Mouse (Mus musculus): ENCODE measurements around the gene Psma5. TPM values are rescaled to one million over a fixed set of nuclear protein-coding genes. Genes with fewer than 3 reads are reported as not detected.

Psma5 gene
- polyA plus RNA-seq, 1 experiment from 2014 or later = 195 TPM

- Histone ChIP-seq H3K4me1 (ENCODE audit: control insufficient read depth, insufficient read depth, low read length) (peaks cover 18% of the 10 kb centered on the region), H3K36me3 (ENCODE audit: control insufficient read depth, insufficient read depth) (peaks cover 15% of the 10 kb centered on the region), H3K9me3 (replicated peaks; ENCODE audit: control insufficient read depth, low read length) (no peaks in the 10 kb centered on the region), H3K27me3 (ENCODE audit: control insufficient read depth, insufficient read depth, low read length) (no peaks in the 10 kb centered on the region), H3K9ac (ENCODE audit: low read length) (peak overlapping the region; percentile 57), H3K4me3 (ENCODE audit: low read length) (no peak overlapping the region; the same call in 1 of the 2 replicates), H3K4me2 (ENCODE audit: low read depth, low read length) (peak overlapping the region; percentile 51), H3K27ac (ENCODE audit: low read length) (peak overlapping the region; percentile 89)
- WGBS = 51% methylated on average over 3 of the region's 3 CpGs
- peak; percentile 57; the same call in 1 of the 2 replicates for ATAC-seq (replicated peaks; ENCODE audit: extremely low read depth, insufficient read depth, low FRiP score)
These were observed 71.2 kb downstream of the Psma5 start for GRCm38 (mm10) chr3:108327916-108328315.

- peak; percentile 73 for ATAC-seq (replicated peaks; ENCODE audit: extremely low read depth, insufficient read depth, low FRiP score)
- Histone ChIP-seq H3K36me3 (ENCODE audit: control insufficient read depth, insufficient read depth) (peaks cover 15% of the 10 kb centered on the region), H3K9ac (ENCODE audit: low read length) (peak overlapping the region; percentile 57), H3K27me3 (ENCODE audit: control insufficient read depth, insufficient read depth, low read length) (no peaks in the 10 kb centered on the region), H3K27ac (ENCODE audit: low read length) (peak overlapping the region; percentile 89), H3K4me3 (ENCODE audit: low read length) (no peak overlapping the region; the same call in 1 of the 2 replicates), H3K4me1 (ENCODE audit: control insufficient read depth, insufficient read depth, low read length) (peaks cover 18% of the 10 kb centered on the region), H3K9me3 (replicated peaks; ENCODE audit: control insufficient read depth, low read length) (no peaks in the 10 kb centered on the region), H3K4me2 (ENCODE audit: low read depth, low read length) (peak overlapping the region; percentile 51)
- WGBS = 19% methylated on average over 9 of the region's 9 CpGs
These were observed 71.7 kb downstream of the Psma5 start for GRCm38 (mm10) chr3:108328441-108328841.

Other genes with a start within 250 kb of the Psma5 start
- gene Gstm1, start 239.0 kb upstream of the Psma5 start, polyA plus RNA-seq (2015; fragmentation: Nextera tagmentation; extraction: Ambion mirVana) = 111 and 113 TPM in 2 replicates
- gene Gstm4, start 212.0 kb upstream of the Psma5 start, polyA plus RNA-seq (2015; fragmentation: Nextera tagmentation; extraction: Ambion mirVana) = 16.6 and 17.6 TPM in 2 replicates
- gene Ampd2, start 170.3 kb upstream of the Psma5 start, polyA plus RNA-seq (2015; fragmentation: Nextera tagmentation; extraction: Ambion mirVana) = 27.1 and 29.2 TPM in 2 replicates
- 0.71 and 0.79 TPM in 2 replicates for gene Gnat2, start 164.1 kb upstream of the Psma5 start, polyA plus RNA-seq (2015; fragmentation: Nextera tagmentation; extraction: Ambion mirVana)
- gene Gnai3, start 110.8 kb upstream of the Psma5 start, polyA plus RNA-seq (2015; fragmentation: Nextera tagmentation; extraction: Ambion mirVana) = 77.0 and 85.5 TPM in 2 replicates
- 0.05 and 0.12 TPM in 2 replicates for gene Gpr61, start 102.0 kb upstream of the Psma5 start, polyA plus RNA-seq (2015; fragmentation: Nextera tagmentation; extraction: Ambion mirVana)
- 2.5 and 3.5 TPM in 2 replicates for gene Amigo1, start 70.6 kb upstream of the Psma5 start, polyA plus RNA-seq (2015; fragmentation: Nextera tagmentation; extraction: Ambion mirVana)
- gene Cyb561d1, start 55.7 kb upstream of the Psma5 start, polyA plus RNA-seq (2015; fragmentation: Nextera tagmentation; extraction: Ambion mirVana) = 3.2 and 3.5 TPM in 2 replicates
- 7.0 and 7.4 TPM in 2 replicates for gene Atxn7l2, start 46.0 kb upstream of the Psma5 start, polyA plus RNA-seq (2015; fragmentation: Nextera tagmentation; extraction: Ambion mirVana)
- gene Sypl2, start 30.3 kb upstream of the Psma5 start, polyA plus RNA-seq (2015; fragmentation: Nextera tagmentation; extraction: Ambion mirVana) = 1.8 and 2.3 TPM in 2 replicates
- 5.4 and 10.5 TPM in 2 replicates for gene Sort1, start 27.2 kb downstream of the Psma5 start, polyA plus RNA-seq (2015; fragmentation: Nextera tagmentation; extraction: Ambion mirVana)
- 47.6 and 84.1 TPM in 2 replicates for gene Mybphl, start 108.0 kb downstream of the Psma5 start, polyA plus RNA-seq (2015; fragmentation: Nextera tagmentation; extraction: Ambion mirVana)
- gene Psrc1, start 126.9 kb downstream of the Psma5 start, polyA plus RNA-seq (2015; fragmentation: Nextera tagmentation; extraction: Ambion mirVana) = 21.9 and 23.0 TPM in 2 replicates
- gene Celsr2, start 158.6 kb downstream of the Psma5 start, polyA plus RNA-seq (2015; fragmentation: Nextera tagmentation; extraction: Ambion mirVana) = 2.7 and 3.9 TPM in 2 replicates
- gene Sars, start 188.3 kb downstream of the Psma5 start, polyA plus RNA-seq (2015; fragmentation: Nextera tagmentation; extraction: Ambion mirVana) = 82.7 and 87.2 TPM in 2 replicates

Measured in heart, embryonic 16.5 days (tissue).